Mouse (Mus musculus) spleen, adult 2 months (tissue): ENCODE data around the gene Gm10226.

Experiments
- CTCF ChIP-seq: fragments of 200-500 bp; IDR thresholded peaks from 2 replicates; pipeline ENCODE4 v1.5.1; 2011; ENCODE audit warnings: mild to moderate bottlenecking, inconsistent platforms; ENCODE audit not compliant: insufficient read depth, insufficient read length, insufficient replicate concordance; ENCODE audit errors: extremely low read depth
- POLR2A ChIP-seq: fragments of 200-500 bp; IDR thresholded peaks from 2 replicates; pipeline ENCODE4 v1.6.1; 2011; ENCODE audit warnings: low read depth, low read length, inconsistent platforms

DNA sequence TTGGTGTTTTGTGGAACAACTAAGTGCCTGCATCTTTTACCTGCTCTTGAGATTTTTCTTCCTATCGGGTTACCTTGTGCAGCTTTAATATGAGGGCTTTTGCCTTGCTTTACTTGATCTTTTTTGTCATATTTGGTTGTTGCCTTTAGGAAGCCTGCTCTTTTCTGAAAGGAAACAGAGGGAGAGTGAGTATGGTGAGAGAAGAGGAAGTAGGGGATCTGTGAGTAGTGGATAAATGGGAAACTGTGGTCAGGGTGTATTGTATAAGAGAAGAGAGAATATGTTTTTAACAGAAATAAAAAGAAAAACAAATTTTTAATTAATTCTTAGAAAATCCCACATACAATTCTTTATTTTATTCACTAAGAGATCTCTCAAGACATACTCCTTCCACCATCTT is 11.8 kb downstream of the Gm10226 start:
- TF ChIP-seq CTCF = no peak
- TF ChIP-seq POLR2A = no peak
